Mouse (Mus musculus) bone marrow macrophage, adult 2 months (primary cell): ENCODE data around the gene Calhm2.

Source experiments
- CTCF ChIP-seq: IDR thresholded peaks from 2 replicates; pipeline ENCODE4 v1.5.1; 2012; ENCODE audit warnings: low read depth, mild to moderate bottlenecking, low read length, moderate library complexity
- POLR2A ChIP-seq: IDR thresholded peaks from 2 replicates; pipeline ENCODE4 v1.6.1; 2012; ENCODE audit warnings: mild to moderate bottlenecking, low read depth, low read length, borderline replicate concordance

- TF ChIP-seq CTCF (no peak), POLR2A (no peak)
Observed at GRCm38 (mm10) chr19:47151332-47152061, 13.4 kb upstream of the Calhm2 start.
